In genomic region chr2:35979644-35980021, GRCm38 (mm10) we compare ENCODE assay signal across 8 mouse cellular contexts. TPM values are rescaled to one million over a fixed set of nuclear protein-coding genes. Genes with fewer than 3 reads are reported as not detected.
DNase-seq lines count a peak whose midpoint lies in the region; ATAC-seq lines count a peak whose summit lies in the region.

Ttll11 (minus strand) TSS chr2:35979913.

- H3K4me2 ChIP-seq in forebrain, embryonic 14.5 days (ENCODE audit: low read length) = peak within 1 kb of the TSS; percentile 96
- peak within 1 kb of the TSS; percentile 96 for H3K4me2 ChIP-seq in neural tube, embryonic 15.5 days

- H3K4me1 ChIP-seq in forebrain, embryonic 14.5 days (ENCODE audit: control insufficient read depth, insufficient read depth, low read length) = peaks cover 13% of the 10 kb centered on the region
- peaks cover 31% of the 10 kb centered on the region for H3K4me1 ChIP-seq in neural tube, embryonic 15.5 days

- peak within 1 kb of the TSS; percentile 84 for H3K4me3 ChIP-seq in forebrain, embryonic 14.5 days (ENCODE audit: low read depth, low read length)
- peak within 1 kb of the TSS; percentile 77 for H3K4me3 ChIP-seq in neural tube, embryonic 15.5 days (replicated peaks)

- H3K36me3 ChIP-seq in forebrain, embryonic 14.5 days (ENCODE audit: control insufficient read depth, insufficient read depth, low read length) = no peaks in the 10 kb centered on the region
- no peaks in the 10 kb centered on the region for H3K36me3 ChIP-seq in neural tube, embryonic 15.5 days

- H3K27ac ChIP-seq in forebrain, embryonic 14.5 days (ENCODE audit: low read depth, low read length) = peak within 1 kb of the TSS; percentile 80
- peak within 1 kb of the TSS; percentile 89 for H3K27ac ChIP-seq in neural tube, embryonic 15.5 days (replicated peaks)

- ATAC-seq in forebrain, embryonic 14.5 days = peak; percentile 94
- ATAC-seq in neural tube, embryonic 15.5 days (ENCODE audit: low FRiP score) = peak; percentile 90

- H3K9ac ChIP-seq in forebrain, embryonic 14.5 days (ENCODE audit: low read length) = peak within 1 kb of the TSS; percentile 93
- peak within 1 kb of the TSS; percentile 87 for H3K9ac ChIP-seq in neural tube, embryonic 15.5 days (replicated peaks)

- DNase-seq in ES-CJ7 (ENCODE audit: low read depth, low spot score) = peak; percentile 90
- DNase-seq in cerebellum, adult 11 months = peak; percentile 94
- DNase-seq in forebrain, embryonic 14.5 days (ENCODE audit: low spot score) = peak; percentile 95
- DNase-seq in heart, postnatal 14 days = peak; percentile 94 to 95
- DNase-seq in layer of hippocampus, adult 11-12 months (ENCODE audit: low spot score) = peak; percentile 96
- DNase-seq in lung, adult 18-20 months = peak; percentile 95 to 97
- peak; percentile 90 for DNase-seq in testis, postnatal 14 days (ENCODE audit: low spot score)

- under 1% methylated on average over 41 of the region's 42 CpGs for WGBS in forebrain, embryonic 14.5 days
- under 1% methylated on average over 42 of the region's 42 CpGs for WGBS in neural tube, embryonic 15.5 days

- no peaks in the 10 kb centered on the region for H3K27me3 ChIP-seq in forebrain, embryonic 14.5 days (replicated peaks; ENCODE audit: control insufficient read depth, insufficient read depth, low read length)
- 0 out of 2 replicates have a peak, but pooled peaks cover under 1% of the 10 kb centered on the region for H3K27me3 ChIP-seq in neural tube, embryonic 15.5 days (replicated peaks)

- no peaks in the 10 kb centered on the region for H3K9me3 ChIP-seq in forebrain, embryonic 14.5 days (replicated peaks; ENCODE audit: control insufficient read depth, low read length)
- H3K9me3 ChIP-seq in neural tube, embryonic 15.5 days (replicated peaks) = no peaks in the 10 kb centered on the region

- intact Hi-C loops in heart, postnatal 14 days (cut with DNase I) = loop anchor here (5.0 kb wide), 1 partner anchor 298 kb away; no protein-coding TSS in a partner anchor

RNA-seq across cellular contexts. Expression of gene Ttll11, which starts in this region (rescaled TPM):
- polyA plus RNA-seq in forebrain, embryonic 14.5 days (2014; fragmentation: Nextera tagmentation; extraction: Ambion mirVana) = 2.4 and 3.1 TPM in 2 replicates
- total RNA-seq in heart, postnatal 14 days (2021) = 1 to 10 TPM; 1.3 to 1.9 TPM
- 4.5 and 5.7 TPM in 2 replicates for polyA plus RNA-seq in neural tube, embryonic 15.5 days (2015; fragmentation: Nextera tagmentation; extraction: Ambion mirVana)

Comparison
In these comparisons a context has a peak if more than half of its experiments do, and no peak if none do; other contexts are left out.
1. Peak in every context shown above with its lines: DNase-seq, ATAC-seq, H3K4me3 ChIP-seq and H3K27ac ChIP-seq.